Mouse (Mus musculus): ENCODE data around the gene Sytl3. TPM values are rescaled to one million over a fixed set of nuclear protein-coding genes. Genes with fewer than 3 reads are reported as not detected.
"Not testable (repeated sequence)": the region's sequence is repeated elsewhere in the genome, so short reads cannot be mapped to it uniquely, and the experiment has no call there.

Gene Sytl3
- polyA plus RNA-seq, 1 experiment from 2014 or later, result not detected

DNA sequence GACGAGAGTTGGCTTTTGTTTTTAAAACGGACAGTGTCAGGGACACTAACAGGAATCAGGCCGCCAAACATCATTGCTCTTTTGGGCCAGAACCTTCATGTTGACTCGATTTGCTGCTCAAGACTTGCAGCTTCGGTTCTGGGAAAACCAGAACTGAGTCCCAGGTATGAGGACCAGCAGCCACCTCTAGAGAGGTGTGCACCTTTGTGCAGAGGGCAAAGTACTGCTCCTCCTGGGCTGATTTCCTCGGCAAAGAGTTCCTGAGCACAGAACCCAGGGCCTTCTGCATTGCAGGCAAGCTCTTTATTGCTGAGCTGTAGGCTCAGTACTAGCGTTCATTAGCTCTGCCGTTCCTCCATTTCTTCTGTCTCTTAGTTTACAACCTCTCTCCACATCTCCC, 55.1 kb downstream of the Sytl3 start:
- H3K4me3 ChIP-seq (ENCODE audit: low read depth, low read length); H3K4me2 ChIP-seq (ENCODE audit: low read depth); H3K27me3 ChIP-seq (ENCODE audit: control insufficient read depth, insufficient read depth, low read length); ATAC-seq (ENCODE audit: insufficient read depth, low FRiP score, low TSS enrichment); DNase-seq (ENCODE audit: low spot score); H3K9ac ChIP-seq (ENCODE audit: low read length); H3K9me3 ChIP-seq (ENCODE audit: control insufficient read depth, low read length); H3K36me3 ChIP-seq (ENCODE audit: control insufficient read depth, insufficient read depth, low read length); H3K4me1 ChIP-seq (ENCODE audit: control insufficient read depth, insufficient read depth, low read length); H3K27ac ChIP-seq (ENCODE audit: low read depth, low read length): not testable (repeated sequence)
- 87% methylated on average over 6 of the region's 8 CpGs for WGBS

DNA sequence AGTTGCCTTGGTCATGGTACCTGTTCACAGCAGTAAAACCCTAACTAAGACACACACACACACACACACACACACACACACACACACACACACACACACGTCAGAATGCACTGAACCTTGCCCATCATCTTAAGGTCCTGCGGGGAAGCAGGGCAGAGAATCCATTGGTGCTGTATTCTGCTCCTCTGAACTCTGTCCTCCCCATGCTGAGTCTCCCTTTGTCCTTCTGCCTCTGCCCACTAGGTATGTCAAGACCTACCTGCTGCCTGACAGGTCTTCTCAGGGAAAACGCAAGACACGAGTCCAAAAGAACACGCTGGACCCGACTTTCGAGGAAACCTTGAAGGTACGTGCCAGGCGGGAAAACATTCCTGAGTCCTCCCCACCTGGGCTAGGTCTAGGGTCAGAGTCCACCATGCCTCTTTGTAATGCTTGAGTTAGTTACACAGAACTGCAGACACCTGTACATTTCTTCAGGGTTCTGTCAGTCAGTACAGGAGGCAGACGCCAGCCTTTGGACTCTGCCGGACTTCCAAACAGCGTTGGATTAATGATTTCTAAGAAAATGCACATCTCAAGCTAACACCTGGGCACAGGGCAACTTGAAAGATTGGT, 69.2 kb downstream of the Sytl3 start:
- H3K4me3 ChIP-seq (ENCODE audit: low read depth, low read length), result no peak overlapping the region
- no peaks in the 10 kb centered on the region for H3K36me3 ChIP-seq (ENCODE audit: control insufficient read depth, insufficient read depth, low read length)
- H3K9me3 ChIP-seq (ENCODE audit: control insufficient read depth, low read length), result no peaks in the 10 kb centered on the region
- WGBS, result 94% methylated on average over 12 of the region's 12 CpGs
- H3K27ac ChIP-seq (ENCODE audit: low read depth, low read length), result no peak overlapping the region
- H3K4me1 ChIP-seq (ENCODE audit: control insufficient read depth, insufficient read depth, low read length), result no peaks in the 10 kb centered on the region
- no peak overlapping the region for H3K9ac ChIP-seq (ENCODE audit: low read length)
- no peak overlapping the region for H3K4me2 ChIP-seq (ENCODE audit: low read depth)
- no peak for ATAC-seq (ENCODE audit: insufficient read depth, low FRiP score, low TSS enrichment)
- no peaks in the 10 kb centered on the region for H3K27me3 ChIP-seq (ENCODE audit: control insufficient read depth, insufficient read depth, low read length)
- no peak for DNase-seq (ENCODE audit: low spot score)

GRCm38 (mm10) chr17:6729244-6729742, 70.4 kb downstream of the Sytl3 start:
- no peaks in the 10 kb centered on the region for H3K4me1 ChIP-seq (ENCODE audit: control insufficient read depth, insufficient read depth, low read length)
- no peak overlapping the region for H3K9ac ChIP-seq (ENCODE audit: low read length)
- H3K27me3 ChIP-seq (ENCODE audit: control insufficient read depth, insufficient read depth, low read length), result no peaks in the 10 kb centered on the region
- no peaks in the 10 kb centered on the region for H3K9me3 ChIP-seq (ENCODE audit: control insufficient read depth, low read length)
- H3K4me3 ChIP-seq (ENCODE audit: low read depth, low read length), result no peak overlapping the region
- H3K27ac ChIP-seq (ENCODE audit: low read depth, low read length), result no peak overlapping the region
- H3K36me3 ChIP-seq (ENCODE audit: control insufficient read depth, insufficient read depth, low read length), result no peaks in the 10 kb centered on the region
- ATAC-seq (ENCODE audit: insufficient read depth, low FRiP score, low TSS enrichment) (no peak), DNase-seq (ENCODE audit: low spot score) (no peak)
- no peak overlapping the region for H3K4me2 ChIP-seq (ENCODE audit: low read depth)
- WGBS, result 28% methylated on average over 6 of the region's 6 CpGs

DNA sequence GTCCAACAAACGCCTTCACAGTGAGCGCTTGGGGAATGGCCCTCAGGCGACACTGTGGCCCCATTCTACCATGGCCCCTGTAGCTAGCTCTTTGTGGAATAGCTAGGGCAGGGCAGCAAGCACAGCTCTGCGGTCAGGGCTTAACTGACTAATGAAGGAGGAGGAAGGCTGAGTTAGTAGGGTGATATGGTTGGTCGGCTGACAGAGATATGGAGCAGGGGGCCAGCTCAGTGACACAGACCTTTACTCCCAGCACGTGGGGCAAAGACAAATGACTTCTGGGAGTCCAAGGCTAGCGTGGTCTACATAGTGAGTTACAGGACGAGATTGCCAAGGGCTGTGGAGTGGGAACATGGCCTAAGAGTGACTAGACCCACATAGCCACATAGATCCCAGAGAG, 72.2 kb downstream of the Sytl3 start:
- H3K9me3 ChIP-seq (ENCODE audit: control insufficient read depth, low read length), result no peaks in the 10 kb centered on the region
- no peak overlapping the region for H3K27ac ChIP-seq (ENCODE audit: low read depth, low read length)
- no peaks in the 10 kb centered on the region for H3K36me3 ChIP-seq (ENCODE audit: control insufficient read depth, insufficient read depth, low read length)
- no peaks in the 10 kb centered on the region for H3K27me3 ChIP-seq (ENCODE audit: control insufficient read depth, insufficient read depth, low read length)
- no peaks in the 10 kb centered on the region for H3K4me1 ChIP-seq (ENCODE audit: control insufficient read depth, insufficient read depth, low read length)
- no peak for ATAC-seq (ENCODE audit: insufficient read depth, low FRiP score, low TSS enrichment)
- no peak overlapping the region for H3K9ac ChIP-seq (ENCODE audit: low read length)
- no peak overlapping the region for H3K4me3 ChIP-seq (ENCODE audit: low read depth, low read length)
- WGBS, result 82% methylated on average over 8 of the region's 8 CpGs
- no peak for DNase-seq (ENCODE audit: low spot score)
- H3K4me2 ChIP-seq (ENCODE audit: low read depth), result no peak overlapping the region

GRCm38 (mm10) chr17:6731634-6732033, 72.7 kb downstream of the Sytl3 start:
- 0 out of 2 replicates have a peak, but pooled peaks cover under 1% of the 10 kb centered on the region for H3K4me1 ChIP-seq (ENCODE audit: control insufficient read depth, insufficient read depth, low read length)
- no peak overlapping the region for H3K4me3 ChIP-seq (ENCODE audit: low read depth, low read length)
- ATAC-seq (ENCODE audit: insufficient read depth, low FRiP score, low TSS enrichment), result no peak
- no peaks in the 10 kb centered on the region for H3K27me3 ChIP-seq (ENCODE audit: control insufficient read depth, insufficient read depth, low read length)
- whole genome bisulfite sequencing, result 80% methylated on average over 12 of the region's 12 CpGs
- no peaks in the 10 kb centered on the region for H3K36me3 ChIP-seq (ENCODE audit: control insufficient read depth, insufficient read depth, low read length)
- no peak overlapping the region for H3K27ac ChIP-seq (ENCODE audit: low read depth, low read length)
- no peaks in the 10 kb centered on the region for H3K9me3 ChIP-seq (ENCODE audit: control insufficient read depth, low read length)
- H3K4me2 ChIP-seq (ENCODE audit: low read depth), result no peak overlapping the region
- DNase-seq (ENCODE audit: low spot score), result no peak
- H3K9ac ChIP-seq (ENCODE audit: low read length), result no peak overlapping the region

DNA sequence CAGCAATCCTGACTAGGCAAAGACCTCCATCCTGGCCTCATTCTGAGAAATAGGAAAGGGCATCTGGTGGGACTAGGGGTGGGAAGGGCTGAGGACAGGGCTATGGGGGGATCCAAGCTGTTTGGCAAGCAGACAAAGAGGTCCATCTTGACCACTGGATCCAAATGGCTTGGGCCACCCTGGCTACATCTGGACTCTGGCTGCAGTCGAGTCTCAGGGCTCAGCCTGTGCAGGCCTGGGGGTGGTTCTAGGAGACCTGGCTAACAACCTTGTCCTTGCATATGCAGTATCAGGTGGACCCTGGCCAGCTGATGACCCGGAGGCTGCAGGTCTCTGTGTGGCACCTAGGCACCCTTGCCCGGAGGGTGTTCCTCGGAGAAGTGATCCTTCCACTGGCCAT, 73.8 kb downstream of the Sytl3 start:
- Histone ChIP-seq H3K9ac (ENCODE audit: low read length) (no peak overlapping the region), H3K9me3 (ENCODE audit: control insufficient read depth, low read length) (no peaks in the 10 kb centered on the region), H3K27me3 (ENCODE audit: control insufficient read depth, insufficient read depth, low read length) (no peaks in the 10 kb centered on the region), H3K4me2 (ENCODE audit: low read depth) (no peak overlapping the region), H3K4me3 (ENCODE audit: low read depth, low read length) (no peak overlapping the region), H3K4me1 (ENCODE audit: control insufficient read depth, insufficient read depth, low read length) (0 out of 2 replicates have a peak, but pooled peaks cover 5% of the 10 kb centered on the region), H3K36me3 (ENCODE audit: control insufficient read depth, insufficient read depth, low read length) (no peaks in the 10 kb centered on the region), H3K27ac (ENCODE audit: low read depth, low read length) (no peak overlapping the region)
- DNase-seq (ENCODE audit: low spot score) (no peak), ATAC-seq (ENCODE audit: insufficient read depth, low FRiP score, low TSS enrichment) (no peak)
- 92% methylated on average over 4 of the region's 4 CpGs for WGBS

- H3K27ac ChIP-seq (ENCODE audit: low read depth, low read length), result no peak overlapping the region
- 89% methylated on average over 10 of the region's 10 CpGs for WGBS
- ATAC-seq (ENCODE audit: insufficient read depth, low FRiP score, low TSS enrichment) (no peak), DNase-seq (ENCODE audit: low spot score) (no peak)
- no peak overlapping the region for H3K4me3 ChIP-seq (ENCODE audit: low read depth, low read length)
- H3K9me3 ChIP-seq (ENCODE audit: control insufficient read depth, low read length), result no peaks in the 10 kb centered on the region
- no peaks in the 10 kb centered on the region for H3K27me3 ChIP-seq (ENCODE audit: control insufficient read depth, insufficient read depth, low read length)
- H3K9ac ChIP-seq (ENCODE audit: low read length), result no peak overlapping the region
- 0 out of 2 replicates have a peak, but pooled peaks cover 5% of the 10 kb centered on the region for H3K4me1 ChIP-seq (ENCODE audit: control insufficient read depth, insufficient read depth, low read length)
- no peak overlapping the region for H3K4me2 ChIP-seq (ENCODE audit: low read depth)
- no peaks in the 10 kb centered on the region for H3K36me3 ChIP-seq (ENCODE audit: control insufficient read depth, insufficient read depth, low read length)
Measured at GRCm38 (mm10) chr17:6733322-6733875, 74.5 kb downstream of the Sytl3 start.

- H3K4me2 ChIP-seq (ENCODE audit: low read depth), result no peak overlapping the region
- no peak overlapping the region for H3K4me3 ChIP-seq (ENCODE audit: low read depth, low read length)
- peaks cover 3% of the 10 kb centered on the region; the same call in 1 of the 2 replicates for H3K36me3 ChIP-seq (ENCODE audit: control insufficient read depth, insufficient read depth, low read length)
- ATAC-seq (ENCODE audit: insufficient read depth, low FRiP score, low TSS enrichment) (no peak), DNase-seq (ENCODE audit: low spot score) (no peak)
- H3K9me3 ChIP-seq (ENCODE audit: control insufficient read depth, low read length), result no peaks in the 10 kb centered on the region
- no peaks in the 10 kb centered on the region for H3K27me3 ChIP-seq (ENCODE audit: control insufficient read depth, insufficient read depth, low read length)
- no peak overlapping the region for H3K27ac ChIP-seq (ENCODE audit: low read depth, low read length)
- WGBS, result 94% methylated on average over 12 of the region's 12 CpGs
- H3K4me1 ChIP-seq (ENCODE audit: control insufficient read depth, insufficient read depth, low read length), result 0 out of 2 replicates have a peak, but pooled peaks cover 5% of the 10 kb centered on the region
- no peak overlapping the region for H3K9ac ChIP-seq (ENCODE audit: low read length)
Measured at GRCm38 (mm10) chr17:6734746-6735441, 76.0 kb downstream of the Sytl3 start.
